Mouse (Mus musculus) cerebellum, adult 2 months (tissue): ENCODE data around the gene Pigp.

Source experiments
- CTCF ChIP-seq: fragments of 200-500 bp; IDR thresholded peaks from 2 replicates; pipeline ENCODE4 v1.5.1; 2011; ENCODE audit warnings: low read depth, mild to moderate bottlenecking, control low read depth, low read length, moderate library complexity, borderline replicate concordance; ENCODE audit not compliant: insufficient read depth
- POLR2A ChIP-seq: fragments of 200-500 bp; IDR thresholded peaks from 2 replicates; pipeline ENCODE4 v1.6.1; 2011; ENCODE audit warnings: low read length, control low read depth, borderline replicate concordance; ENCODE audit not compliant: insufficient read depth

- TF ChIP-seq POLR2A = no peak
- no peak for TF ChIP-seq CTCF
Measured at GRCm38 (mm10) chr16:94370915-94371300, 734 bp downstream of the Pigp start.
